Mouse (Mus musculus) limb, embryonic 13.5 days (tissue): ENCODE data around the gene 4921536K21Rik. TPM values are rescaled to one million over a fixed set of nuclear protein-coding genes. Genes with fewer than 3 reads are reported as not detected.
A peak's percentile ranks its signal among the peaks of the same experiment; 100 is the strongest.
"Not testable (repeated sequence)": the region's sequence is repeated elsewhere in the genome, so short reads cannot be mapped to it uniquely, and the experiment has no call there.

Source experiments
- ATAC-seq: fragments of 200-750 bp; cut with Nextera tagmentation; 2 replicates; pipeline ENCODE4 v1.8.0; 2017; ENCODE audit warnings: low read depth, moderate number of reproducible peaks, moderate TSS enrichment; ENCODE audit not compliant: low FRiP score
- H3K27ac ChIP-seq: fragments of 300-500 bp; sonication (generic); 2 replicates; pipeline ENCODE4 v1.5.1; 2015; ENCODE audit warnings: inconsistent platforms, mild to moderate bottlenecking, moderate library complexity
- H3K27me3 ChIP-seq: fragments of 300-500 bp; sonication (generic); 2 replicates; pipeline ENCODE4 v1.6.1; 2015; ENCODE audit warnings: mild to moderate bottlenecking, inconsistent platforms
- H3K36me3 ChIP-seq: fragments of 300-500 bp; sonication (generic); 2 replicates; pipeline ENCODE4 v1.6.1; 2015; ENCODE audit warnings: inconsistent platforms, mild to moderate bottlenecking, moderate library complexity
- H3K4me1 ChIP-seq: fragments of 300-500 bp; sonication (generic); 2 replicates; pipeline ENCODE4 v1.6.1; 2015; ENCODE audit warnings: inconsistent platforms
- H3K4me2 ChIP-seq: fragments of 300-500 bp; sonication (generic); replicated peaks from 2 replicates; pipeline ENCODE4 v1.6.1; 2015; ENCODE audit warnings: inconsistent platforms, mild to moderate bottlenecking, moderate library complexity
- H3K4me3 ChIP-seq: fragments of 300-500 bp; sonication (generic); 2 replicates; pipeline ENCODE4 v1.5.1; 2015; ENCODE audit warnings: moderate library complexity, mild to moderate bottlenecking, inconsistent platforms
- H3K9ac ChIP-seq: fragments of 300-500 bp; sonication (generic); 2 replicates; pipeline ENCODE4 v1.6.1; 2015; ENCODE audit warnings: mild to moderate bottlenecking, inconsistent platforms
- H3K9me3 ChIP-seq: fragments of 300-500 bp; sonication (generic); 2 replicates; pipeline ENCODE4 v1.6.1; 2016; ENCODE audit warnings: inconsistent platforms
- WGBS: fragments of 180-500 bp; shearing (Covaris S2); methylation state at CpG from one replicate; pipeline ENCODE4 v1.1.7; 2015; 5-methylcytosine and 5-hydroxymethylcytosine counted together
- polyA plus RNA-seq: library from polyadenylated mRNA; unstranded; fragments of >200 nt; fragmentation: Nextera tagmentation; extraction: Ambion mirVana; gene quantifications from 2 replicates; pipeline ENCODE4 v1.2.1, GENCODE M21; 2015

Gene 4921536K21Rik
- polyA plus RNA-seq, 1 experiment from 2014 or later, result 0.09 TPM

- no peaks in the 10 kb centered on the region for H3K4me1 ChIP-seq
- 91% methylated on average over 9 of the region's 9 CpGs for WGBS
- ATAC-seq, result no peak
- H3K9ac ChIP-seq, result no peak overlapping the region
- H3K27me3 ChIP-seq, result no peaks in the 10 kb centered on the region
- H3K4me3 ChIP-seq, result no peak overlapping the region
- no peak overlapping the region for H3K4me2 ChIP-seq
- no peaks in the 10 kb centered on the region for H3K9me3 ChIP-seq
- no peak overlapping the region for H3K27ac ChIP-seq
- H3K36me3 ChIP-seq, result peaks cover 51% of the 10 kb centered on the region
These were observed 27.2 kb upstream of the 4921536K21Rik start for GRCm38 (mm10) chr11:3922115-3922514.

GRCm38 (mm10) chr11:3921281-3921850, 26.5 kb upstream of the 4921536K21Rik start:
- Histone ChIP-seq H3K4me2 (no peak overlapping the region), H3K27ac (no peak overlapping the region), H3K36me3 (peaks cover 44% of the 10 kb centered on the region), H3K4me1 (no peaks in the 10 kb centered on the region), H3K9me3 (no peaks in the 10 kb centered on the region), H3K27me3 (no peaks in the 10 kb centered on the region), H3K4me3 (no peak overlapping the region), H3K9ac (no peak overlapping the region)
- 24% methylated on average over 8 of the region's 8 CpGs for WGBS
- ATAC-seq, result no peak

- Histone ChIP-seq H3K4me3 (no peak overlapping the region), H3K36me3 (peaks cover 35% of the 10 kb centered on the region), H3K27me3 (0 out of 2 replicates have a peak, but pooled peaks cover under 1% of the 10 kb centered on the region), H3K9ac (no peak overlapping the region), H3K27ac (no peak overlapping the region), H3K4me1 (no peaks in the 10 kb centered on the region), H3K9me3 (no peaks in the 10 kb centered on the region), H3K4me2 (no peak overlapping the region)
- 85% methylated on average over 7 of the region's 7 CpGs for WGBS
- no peak for ATAC-seq
These were observed 25.6 kb upstream of the 4921536K21Rik start for GRCm38 (mm10) chr11:3920476-3920875.

GRCm38 (mm10) chr11:3918738-3919137, 23.8 kb upstream of the 4921536K21Rik start:
- Histone ChIP-seq H3K9ac (no peak overlapping the region), H3K27me3 (0 out of 2 replicates have a peak, but pooled peaks cover 4% of the 10 kb centered on the region), H3K4me2 (no peak overlapping the region), H3K9me3 (no peaks in the 10 kb centered on the region), H3K4me1 (peaks cover 4% of the 10 kb centered on the region; the same call in 1 of the 2 replicates), H3K27ac (no peak overlapping the region), H3K4me3 (no peak overlapping the region), H3K36me3 (peaks cover 20% of the 10 kb centered on the region)
- no peak for ATAC-seq
- 54% methylated on average over 1 of the region's 1 CpGs for WGBS

- WGBS, result under 1% methylated on average over 28 of the region's 28 CpGs
- Histone ChIP-seq H3K9ac (peak within 1 kb of the TSS; percentile 66), H3K4me1 (peaks cover 26% of the 10 kb centered on the region), H3K27me3 (peaks cover 20% of the 10 kb centered on the region), H3K36me3 (peaks cover 5% of the 10 kb centered on the region; the same call in 1 of the 2 replicates), H3K27ac (peak within 1 kb of the TSS; percentile 33; the same call in 1 of the 2 replicates), H3K9me3 (no peaks in the 10 kb centered on the region), H3K4me2 (peak within 1 kb of the TSS; percentile 93), H3K4me3 (peak within 1 kb of the TSS; percentile 63)
- ATAC-seq, result peak; percentile 76
These were observed 19.4 kb upstream of the 4921536K21Rik start, which contains the start of gene Slc35e4 for GRCm38 (mm10) chr11:3914109-3914840. Slc35e4 (minus strand) TSS chr11:3914664.

- Histone ChIP-seq H3K9me3 (no peaks in the 10 kb centered on the region), H3K27me3 (peaks cover 20% of the 10 kb centered on the region), H3K4me2 (peak overlapping the region; percentile 93), H3K4me1 (peaks cover 28% of the 10 kb centered on the region), H3K36me3 (peaks cover 5% of the 10 kb centered on the region; the same call in 1 of the 2 replicates), H3K27ac (0 out of 2 replicates have a peak overlapping the region, but pooled peaks have one; percentile 33), H3K9ac (peak overlapping the region; percentile 66), H3K4me3 (peak overlapping the region; percentile 63)
- peak; percentile 89 for ATAC-seq
- under 1% methylated on average over 65 of the region's 65 CpGs for WGBS
These were observed 18.6 kb upstream of the 4921536K21Rik start for GRCm38 (mm10) chr11:3913316-3914108.

GRCm38 (mm10) chr11:3912875-3913271, 18.0 kb upstream of the 4921536K21Rik start:
- WGBS, result 3% methylated on average over 16 of the region's 16 CpGs
- Histone ChIP-seq H3K27ac (no peak overlapping the region), H3K9ac (peak overlapping the region; percentile 66)

GRCm38 (mm10) chr11:3912100-3912874, 17.4 kb upstream of the 4921536K21Rik start:
- H3K4me2 ChIP-seq, result peak overlapping the region; percentile 93
- H3K9me3 ChIP-seq, result no peaks in the 10 kb centered on the region
- H3K36me3 ChIP-seq, result peaks cover 2% of the 10 kb centered on the region; the same call in 1 of the 2 replicates
- H3K4me1 ChIP-seq, result peaks cover 28% of the 10 kb centered on the region
- no peak for ATAC-seq
- no peak overlapping the region for H3K27ac ChIP-seq
- WGBS, result 20% methylated on average over 19 of the region's 19 CpGs
- H3K27me3 ChIP-seq, result peaks cover 20% of the 10 kb centered on the region
- H3K4me3 ChIP-seq, result peak overlapping the region; percentile 63
- peak overlapping the region; percentile 66; the same call in 1 of the 2 replicates for H3K9ac ChIP-seq

More at GRCm38 (mm10) chr11:3912875-3913271, 18.0 kb upstream of the 4921536K21Rik start:
- no peak for ATAC-seq
- H3K4me3 ChIP-seq, result peak overlapping the region; percentile 63
- H3K36me3 ChIP-seq, result peaks cover 5% of the 10 kb centered on the region; the same call in 1 of the 2 replicates
- H3K27me3 ChIP-seq, result peaks cover 20% of the 10 kb centered on the region
- H3K4me2 ChIP-seq, result peak overlapping the region; percentile 93
- H3K9me3 ChIP-seq, result no peaks in the 10 kb centered on the region
- H3K4me1 ChIP-seq, result peaks cover 28% of the 10 kb centered on the region

- H3K27ac ChIP-seq, H3K9me3 ChIP-seq, H3K36me3 ChIP-seq, ATAC-seq, H3K9ac ChIP-seq, H3K4me3 ChIP-seq: not testable (repeated sequence)
- WGBS, result 92% methylated on average over 6 of the region's 6 CpGs
- H3K27me3 ChIP-seq, result peaks cover 20% of the 10 kb centered on the region
- peak overlapping the region; percentile 5; the same call in 1 of the 2 replicates for H3K4me2 ChIP-seq
- H3K4me1 ChIP-seq, result peaks cover 28% of the 10 kb centered on the region
These were observed 16.5 kb upstream of the 4921536K21Rik start for GRCm38 (mm10) chr11:3911440-3911839.

- peak overlapping the region; percentile 5; the same call in 1 of the 2 replicates for H3K4me2 ChIP-seq
- ATAC-seq, result no peak
These were observed 15.8 kb upstream of the 4921536K21Rik start for GRCm38 (mm10) chr11:3910513-3911310.

More at GRCm38 (mm10) chr11:3910513-3911310, 15.8 kb upstream of the 4921536K21Rik start:
- no peak overlapping the region for H3K9ac ChIP-seq
- H3K27ac ChIP-seq, result no peak overlapping the region
- H3K9me3 ChIP-seq, result no peaks in the 10 kb centered on the region
- H3K27me3 ChIP-seq, result peaks cover 20% of the 10 kb centered on the region
- 66% methylated on average over 5 of the region's 5 CpGs for WGBS
- no peak overlapping the region for H3K4me3 ChIP-seq
- H3K4me1 ChIP-seq, result peaks cover 28% of the 10 kb centered on the region
- H3K36me3 ChIP-seq, result no peaks in the 10 kb centered on the region
